24 mouse cellular contexts compared by ENCODE assay signal in genomic region chr15:42304097-42304496, GRCm38 (mm10).
"Had no signal": no experiment of that assay in that cellular context is flagged by ENCODE, and none has a peak within 500 bp of the region (broad histone marks: within the 10 kb centered on the region; RNA-seq: fewer than 3 reads in every experiment).

No protein-coding gene starts in this region.

- H3K4me3 ChIP-seq: intestine, embryonic 15.5 days; limb, embryonic 15.5 days; megakaryocyte, embryonic 14.5 days; midbrain, embryonic 10.5 days; midbrain, embryonic 13.5 days; myocyte had no signal

- H3K4me2 ChIP-seq: intestine, embryonic 15.5 days; limb, embryonic 15.5 days; liver, embryonic 11.5 days; lung, embryonic 14.5 days; midbrain, embryonic 13.5 days had no signal

- ATAC-seq: intestine, embryonic 15.5 days; liver, postnatal 0 days; lung, postnatal 0 days; midbrain, embryonic 13.5 days; midbrain, embryonic 16.5 days had no signal

- H3K36me3 ChIP-seq: intestine, embryonic 15.5 days; limb, embryonic 15.5 days; midbrain, embryonic 10.5 days; midbrain, embryonic 13.5 days had no signal

- H3K27ac ChIP-seq: intestine, embryonic 15.5 days; limb, embryonic 15.5 days; liver, embryonic 14.5 days; macrophage; midbrain, embryonic 10.5 days; midbrain, embryonic 13.5 days; stomach, postnatal 0 days had no signal

- DNase-seq: kidney, adult 11 months; kidney, adult 8-10 months; kidney, postnatal 14 days; kidney, postnatal 4 days; liver, postnatal 0 days; lung, embryonic 14.5 days; right cerebral cortex, adult 18-20 months; right cerebral cortex, postnatal 14 days; right cerebral cortex, postnatal 4 days; thymus, adult 2 months; thymus, postnatal 14 days; thymus, postnatal 4 days had no signal

- H3K9ac ChIP-seq: intestine, embryonic 15.5 days; limb, embryonic 15.5 days; liver, embryonic 14.5 days; liver, postnatal 0 days; lung, embryonic 14.5 days; midbrain, embryonic 13.5 days had no signal

- H3K9me3 ChIP-seq: intestine, embryonic 15.5 days; limb, embryonic 15.5 days; megakaryocyte, embryonic 14.5 days; midbrain, embryonic 10.5 days; midbrain, embryonic 13.5 days had no signal

- H3K4me1 ChIP-seq: intestine, embryonic 15.5 days; limb, embryonic 15.5 days; megakaryocyte, embryonic 14.5 days; midbrain, embryonic 10.5 days; midbrain, embryonic 13.5 days had no signal

- H3K27me3 ChIP-seq: intestine, embryonic 15.5 days; limb, embryonic 15.5 days; megakaryocyte, embryonic 14.5 days; midbrain, embryonic 13.5 days had no signal
